Mouse (Mus musculus) limb, embryonic 12.5 days (tissue): ENCODE measurements around the gene Rbms1. TPM values are rescaled to one million over a fixed set of nuclear protein-coding genes. Genes with fewer than 3 reads are reported as not detected.

Source experiments
- ATAC-seq: fragments of 200-750 bp; cut with Nextera tagmentation; 2 replicates; pipeline ENCODE4 v1.8.0; 2017; ENCODE audit warnings: low read depth, moderate TSS enrichment; ENCODE audit not compliant: insufficient number of reproducible peaks, insufficient read depth, low FRiP score, low TSS enrichment
- H3K27ac ChIP-seq: fragments of 300-500 bp; sonication (generic); 2 replicates; pipeline ENCODE4 v1.5.1; 2016; ENCODE audit warnings: mild to moderate bottlenecking, moderate library complexity
- H3K27me3 ChIP-seq: fragments of 300-500 bp; sonication (generic); 2 replicates; pipeline ENCODE4 v1.6.1; 2016; ENCODE audit warnings: mild to moderate bottlenecking, moderate library complexity
- H3K36me3 ChIP-seq: fragments of 300-500 bp; sonication (generic); 2 replicates; pipeline ENCODE4 v1.6.1; 2016; ENCODE audit warnings: mild to moderate bottlenecking, moderate library complexity
- H3K4me1 ChIP-seq: fragments of 300-500 bp; sonication (generic); replicated peaks from 2 replicates; pipeline ENCODE4 v1.6.1; 2016
- H3K4me2 ChIP-seq: fragments of 300-500 bp; sonication (generic); 2 replicates; pipeline ENCODE4 v1.6.1; 2016; ENCODE audit warnings: mild to moderate bottlenecking, moderate library complexity
- H3K4me3 ChIP-seq: fragments of 300-500 bp; sonication (generic); replicated peaks from 2 replicates; pipeline ENCODE4 v1.5.1; 2016; ENCODE audit warnings: mild to moderate bottlenecking
- H3K9ac ChIP-seq: fragments of 300-500 bp; sonication (generic); replicated peaks from 2 replicates; pipeline ENCODE4 v1.6.1; 2016; ENCODE audit warnings: mild to moderate bottlenecking, moderate library complexity
- H3K9me3 ChIP-seq: fragments of 300-500 bp; sonication (generic); 2 replicates; pipeline ENCODE4 v1.6.1; 2016; ENCODE audit warnings: mild to moderate bottlenecking, moderate library complexity
- WGBS: fragments of 180-500 bp; shearing (Covaris S2); methylation state at CpG from one replicate; pipeline ENCODE4 v1.1.7; 2016; 5-methylcytosine and 5-hydroxymethylcytosine counted together
- polyA plus RNA-seq: library from polyadenylated mRNA; unstranded; fragments of >200 nt; fragmentation: Nextera tagmentation; extraction: Ambion mirVana; gene quantifications from 2 replicates; pipeline ENCODE4 v1.2.1, GENCODE M21; 2016

The Rbms1 gene
- polyA plus RNA-seq, 1 experiment from 2014 or later, result 101 TPM

GRCm38 (mm10) chr2:60901013-60901412, 62.0 kb downstream of the Rbms1 start:
- H3K4me3 ChIP-seq, result no peak overlapping the region
- no peak overlapping the region for H3K9ac ChIP-seq
- no peak for ATAC-seq
- H3K9me3 ChIP-seq, result no peaks in the 10 kb centered on the region
- WGBS, result 91% methylated on average over 6 of the region's 6 CpGs
- H3K27me3 ChIP-seq, result no peaks in the 10 kb centered on the region
- H3K36me3 ChIP-seq, result no peaks in the 10 kb centered on the region
- H3K4me2 ChIP-seq, result no peak overlapping the region
- H3K27ac ChIP-seq, result no peak overlapping the region
- peaks cover 15% of the 10 kb centered on the region for H3K4me1 ChIP-seq

DNA sequence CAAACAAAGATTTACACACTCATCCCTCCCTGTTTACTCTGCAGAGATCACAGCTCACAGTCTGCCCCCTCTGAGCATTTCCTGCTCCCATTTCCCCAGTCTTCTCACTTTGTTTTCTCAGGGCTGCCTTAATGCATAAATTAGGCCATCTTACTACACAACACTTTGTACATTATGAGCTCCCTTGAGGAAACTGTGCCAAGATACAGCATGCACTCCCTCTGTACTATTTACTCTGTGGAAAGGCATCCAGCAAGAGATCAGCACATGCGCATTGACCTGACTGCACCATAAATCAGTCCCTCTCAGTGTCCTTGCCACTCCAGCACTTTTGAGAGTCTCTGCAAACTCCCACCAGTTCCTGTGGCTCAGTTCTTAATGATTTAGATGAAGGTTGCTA, 70.0 kb downstream of the Rbms1 start:
- Histone ChIP-seq H3K27me3 (no peaks in the 10 kb centered on the region), H3K27ac (no peak overlapping the region), H3K9me3 (no peaks in the 10 kb centered on the region), H3K36me3 (no peaks in the 10 kb centered on the region), H3K4me2 (no peak overlapping the region), H3K4me1 (no peaks in the 10 kb centered on the region), H3K9ac (no peak overlapping the region), H3K4me3 (no peak overlapping the region)
- 72% methylated on average over 1 of the region's 1 CpGs for WGBS
- ATAC-seq, result no peak

DNA sequence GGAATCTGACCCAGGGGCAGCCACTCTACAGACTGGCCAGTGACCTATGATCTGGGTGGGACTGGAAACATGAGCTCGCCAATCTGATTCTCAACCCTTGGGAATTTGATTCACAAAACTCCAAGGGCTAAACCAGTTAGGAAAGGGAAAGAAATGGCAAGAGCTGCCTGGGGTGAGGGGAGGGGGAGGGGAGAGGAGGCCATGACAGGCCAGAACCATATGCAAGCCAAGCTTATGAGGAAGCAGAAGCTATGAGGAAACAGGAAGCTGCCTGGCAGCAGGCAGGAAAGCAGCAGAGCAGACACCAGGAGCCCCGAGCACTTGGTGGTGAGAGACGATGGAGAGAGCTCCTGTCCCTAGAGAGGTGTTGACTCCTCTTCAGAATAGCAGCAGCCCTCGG, 79.1 kb downstream of the Rbms1 start:
- Histone ChIP-seq H3K9me3 (no peaks in the 10 kb centered on the region), H3K4me3 (no peak overlapping the region), H3K36me3 (no peaks in the 10 kb centered on the region), H3K27me3 (no peaks in the 10 kb centered on the region), H3K9ac (no peak overlapping the region), H3K27ac (0 out of 2 replicates have a peak overlapping the region, but pooled peaks have one; percentile 29), H3K4me1 (peaks cover 26% of the 10 kb centered on the region), H3K4me2 (no peak overlapping the region)
- 28% methylated on average over 4 of the region's 4 CpGs for WGBS
- no peak for ATAC-seq

GRCm38 (mm10) chr2:60883043-60883365, 80.0 kb downstream of the Rbms1 start:
- Histone ChIP-seq H3K4me1 (peaks cover 36% of the 10 kb centered on the region), H3K27ac (no peak overlapping the region), H3K4me2 (no peak overlapping the region), H3K27me3 (no peaks in the 10 kb centered on the region), H3K9me3 (no peaks in the 10 kb centered on the region), H3K36me3 (0 out of 2 replicates have a peak, but pooled peaks cover 6% of the 10 kb centered on the region), H3K4me3 (no peak overlapping the region), H3K9ac (no peak overlapping the region)
- WGBS, result 73% methylated on average over 3 of the region's 3 CpGs
- no peak for ATAC-seq

DNA sequence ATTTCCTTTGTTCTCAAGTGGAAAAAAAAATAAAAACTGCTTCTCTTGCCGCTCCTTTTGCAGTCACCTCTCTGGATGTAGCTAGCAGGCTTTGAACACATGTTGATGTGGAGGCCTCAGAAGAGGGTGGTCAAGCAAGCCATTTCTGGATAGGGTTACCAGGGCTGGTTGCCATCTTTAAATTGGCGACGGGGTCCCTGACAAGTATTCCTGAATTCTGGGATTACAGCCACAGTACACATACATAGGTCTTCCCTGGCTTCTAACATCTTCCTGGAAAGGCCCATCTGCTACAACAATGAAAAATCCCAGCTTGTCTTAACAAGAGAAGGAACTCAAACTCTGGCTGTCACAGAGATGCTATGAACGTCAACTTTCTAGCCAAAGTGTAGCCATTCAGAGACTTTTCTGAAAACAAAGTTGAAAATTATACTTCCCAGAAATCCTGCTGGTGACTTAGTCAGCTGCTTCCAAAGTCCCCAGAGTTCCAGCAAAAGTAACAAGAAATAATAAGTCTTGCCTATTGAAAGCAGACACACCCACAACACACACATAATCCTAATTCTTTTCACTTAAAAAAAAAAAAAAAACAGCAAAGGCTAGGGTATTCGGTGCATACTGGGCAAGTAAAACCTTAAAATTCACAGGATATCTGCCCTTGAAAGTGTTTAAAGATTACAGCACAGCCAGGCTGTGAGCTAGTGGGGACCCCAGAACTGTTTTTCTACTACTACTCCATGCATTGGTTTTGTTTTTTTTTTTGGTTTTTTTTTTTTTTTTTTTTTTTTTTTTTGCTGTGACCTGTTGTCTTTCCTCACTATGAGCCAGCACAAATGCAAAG, 80.6 kb downstream of the Rbms1 start:
- Histone ChIP-seq H3K9ac (no peak overlapping the region), H3K4me2 (peak overlapping the region; percentile 67), H3K27me3 (no peaks in the 10 kb centered on the region), H3K36me3 (0 out of 2 replicates have a peak, but pooled peaks cover 6% of the 10 kb centered on the region), H3K4me3 (no peak overlapping the region), H3K27ac (0 out of 2 replicates have a peak overlapping the region, but pooled peaks have one; percentile 14), H3K9me3 (no peaks in the 10 kb centered on the region), H3K4me1 (peaks cover 40% of the 10 kb centered on the region)
- 56% methylated on average over 5 of the region's 5 CpGs for WGBS
- no peak for ATAC-seq

DNA sequence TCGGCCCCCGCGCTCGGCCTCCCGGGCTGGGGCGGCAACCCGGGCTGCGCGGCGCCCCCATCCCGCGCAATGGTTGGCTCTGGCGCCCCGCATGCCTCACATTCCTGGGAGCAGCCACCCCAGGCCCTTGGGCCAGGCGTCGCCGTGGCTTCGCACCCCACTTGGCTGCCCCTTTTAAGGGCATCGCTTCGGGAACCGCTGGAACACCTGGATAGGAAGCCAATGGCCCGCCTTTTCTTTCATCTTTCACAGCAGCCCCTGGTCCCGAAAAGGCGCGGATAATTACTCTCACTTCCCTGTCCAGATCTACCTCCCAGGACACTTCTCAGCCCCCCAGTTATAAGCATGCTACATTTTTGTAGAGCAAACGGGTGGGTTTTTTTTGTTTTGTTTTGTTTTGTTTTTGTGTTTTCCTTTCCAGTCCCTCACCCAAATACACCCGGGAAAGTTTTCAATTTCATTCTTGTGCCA, 81.4 kb downstream of the Rbms1 start:
- Histone ChIP-seq H3K4me3 (peak overlapping the region; percentile 97), H3K4me2 (peak overlapping the region; percentile 67), H3K27ac (peak overlapping the region; percentile 96), H3K36me3 (0 out of 2 replicates have a peak, but pooled peaks cover 6% of the 10 kb centered on the region), H3K9ac (peak overlapping the region; percentile 98), H3K9me3 (no peaks in the 10 kb centered on the region), H3K4me1 (peaks cover 48% of the 10 kb centered on the region), H3K27me3 (no peaks in the 10 kb centered on the region)
- 1% methylated on average over 27 of the region's 27 CpGs for WGBS
- ATAC-seq, result no peak

- ATAC-seq, result peak; percentile 84
- 0 out of 2 replicates have a peak, but pooled peaks cover 6% of the 10 kb centered on the region for H3K36me3 ChIP-seq
- H3K27me3 ChIP-seq, result no peaks in the 10 kb centered on the region
- peak overlapping the region; percentile 97 for H3K4me3 ChIP-seq
- peak overlapping the region; percentile 67 for H3K4me2 ChIP-seq
- peak overlapping the region; percentile 96 for H3K27ac ChIP-seq
- no peaks in the 10 kb centered on the region for H3K9me3 ChIP-seq
- peaks cover 53% of the 10 kb centered on the region for H3K4me1 ChIP-seq
- H3K9ac ChIP-seq, result peak overlapping the region; percentile 98
- under 1% methylated on average over 67 of the region's 104 CpGs for WGBS
Observed at GRCm38 (mm10) chr2:60880789-60881570, 82.0 kb downstream of the Rbms1 start.

DNA sequence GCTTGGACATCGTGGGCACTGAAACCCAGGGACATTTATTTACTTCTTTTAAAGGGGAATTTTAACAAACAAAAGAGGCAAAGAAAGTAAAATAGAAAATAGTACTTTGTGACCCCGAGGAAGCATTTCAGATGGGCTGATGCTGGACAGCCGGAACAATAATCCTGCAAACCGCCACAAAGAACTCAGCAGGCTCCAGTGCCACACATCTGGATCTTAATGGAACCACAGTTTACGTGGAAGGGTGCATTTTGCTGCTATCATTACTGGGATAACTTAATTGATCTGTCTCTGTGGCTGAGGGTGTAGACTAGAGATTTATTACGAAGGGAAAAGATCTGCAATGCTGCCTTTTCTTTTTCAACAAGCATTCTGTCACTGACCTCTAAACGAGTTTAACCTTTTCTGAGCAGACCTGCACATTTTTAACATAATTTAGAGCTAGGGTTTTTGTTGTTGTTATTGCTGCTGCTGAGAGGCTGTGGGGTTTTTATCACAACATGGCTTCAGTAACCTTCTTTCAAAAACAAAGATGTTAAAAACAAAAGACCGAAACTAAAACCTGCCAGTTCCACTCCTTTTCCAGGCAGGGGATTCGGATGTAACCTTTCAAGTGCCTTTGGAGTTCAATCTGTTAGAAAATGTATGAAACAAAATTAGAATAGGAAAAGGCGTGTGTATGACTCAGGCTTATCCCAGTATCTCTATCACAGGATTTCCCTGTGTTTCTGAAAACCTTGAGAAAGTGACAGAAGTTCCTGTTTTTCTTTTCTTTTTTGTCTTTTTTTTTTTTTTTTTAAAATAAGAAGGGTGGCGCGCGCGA, 82.8 kb downstream of the Rbms1 start:
- H3K9ac ChIP-seq, result peak overlapping the region; percentile 98
- H3K9me3 ChIP-seq, result no peaks in the 10 kb centered on the region
- H3K27ac ChIP-seq, result peak overlapping the region; percentile 96
- peak overlapping the region; percentile 67 for H3K4me2 ChIP-seq
- no peak for ATAC-seq
- WGBS, result 2% methylated on average over 14 of the region's 14 CpGs
- H3K4me3 ChIP-seq, result peak overlapping the region; percentile 97
- 0 out of 2 replicates have a peak, but pooled peaks cover 6% of the 10 kb centered on the region for H3K36me3 ChIP-seq
- H3K4me1 ChIP-seq, result peaks cover 61% of the 10 kb centered on the region
- no peaks in the 10 kb centered on the region for H3K27me3 ChIP-seq

GRCm38 (mm10) chr2:60879141-60879818, 83.7 kb downstream of the Rbms1 start:
- Histone ChIP-seq H3K27me3 (no peaks in the 10 kb centered on the region), H3K9me3 (no peaks in the 10 kb centered on the region), H3K4me3 (peak overlapping the region; percentile 97), H3K4me1 (peaks cover 63% of the 10 kb centered on the region), H3K36me3 (0 out of 2 replicates have a peak, but pooled peaks cover 6% of the 10 kb centered on the region), H3K4me2 (peak overlapping the region; percentile 67), H3K27ac (peak overlapping the region; percentile 54; the same call in 1 of the 2 replicates), H3K9ac (peak overlapping the region; percentile 98)
- no peak for ATAC-seq
- WGBS, result 55% methylated on average over 5 of the region's 5 CpGs
